Mouse (Mus musculus) myocyte (in vitro differentiated cells): ENCODE results near the gene Rabgap1l.

Source experiments
- POLR2A ChIP-seq: IDR thresholded peaks from one replicate; pipeline ENCODE4 v1.6.1; 2011; ENCODE audit warnings: low read depth, mild to moderate bottlenecking, control low read depth, moderate library complexity; ENCODE audit not compliant: insufficient read length
- REST ChIP-seq: IDR thresholded peaks from one replicate; pipeline ENCODE4 v1.6.1; 2011; ENCODE audit warnings: mild to moderate bottlenecking, control low read depth, moderate library complexity; ENCODE audit not compliant: insufficient read depth, insufficient read length

DNA sequence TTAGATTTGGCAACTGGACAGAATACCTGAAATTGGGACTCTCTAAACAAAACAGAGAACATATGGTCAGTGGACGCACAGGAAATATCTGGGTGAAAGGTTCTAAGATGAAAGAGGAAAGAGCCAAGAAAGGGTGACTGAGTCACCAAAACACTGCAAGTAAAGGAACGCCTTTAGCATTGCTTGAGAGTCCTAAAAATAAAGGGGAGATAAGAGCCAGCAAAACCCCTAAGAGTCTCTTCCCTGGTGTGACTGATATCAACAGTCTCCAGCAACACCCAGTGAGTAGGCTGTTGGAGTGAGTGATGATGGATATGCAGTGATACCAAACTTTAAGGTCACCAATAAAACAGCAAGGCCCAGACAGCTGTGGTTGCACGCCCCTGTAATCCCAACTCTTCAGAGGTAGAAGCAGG lies 32.4 kb upstream of the Rabgap1l start:
- TF ChIP-seq REST (no peak), POLR2A (no peak)
